Mouse (Mus musculus): ENCODE measurements around the gene Grip1. TPM values are rescaled to one million over a fixed set of nuclear protein-coding genes. Genes with fewer than 3 reads are reported as not detected.
A peak's percentile ranks its signal among the peaks of the same experiment; 100 is the strongest.

Gene Grip1
- 31.2 and 38.1 TPM in 2 replicates for total RNA-seq (2014; rRNA removed)
- polyA plus RNA-seq (2015; fragmentation: Nextera tagmentation; extraction: Ambion mirVana) = 14.3 and 15.1 TPM in 2 replicates

DNA sequence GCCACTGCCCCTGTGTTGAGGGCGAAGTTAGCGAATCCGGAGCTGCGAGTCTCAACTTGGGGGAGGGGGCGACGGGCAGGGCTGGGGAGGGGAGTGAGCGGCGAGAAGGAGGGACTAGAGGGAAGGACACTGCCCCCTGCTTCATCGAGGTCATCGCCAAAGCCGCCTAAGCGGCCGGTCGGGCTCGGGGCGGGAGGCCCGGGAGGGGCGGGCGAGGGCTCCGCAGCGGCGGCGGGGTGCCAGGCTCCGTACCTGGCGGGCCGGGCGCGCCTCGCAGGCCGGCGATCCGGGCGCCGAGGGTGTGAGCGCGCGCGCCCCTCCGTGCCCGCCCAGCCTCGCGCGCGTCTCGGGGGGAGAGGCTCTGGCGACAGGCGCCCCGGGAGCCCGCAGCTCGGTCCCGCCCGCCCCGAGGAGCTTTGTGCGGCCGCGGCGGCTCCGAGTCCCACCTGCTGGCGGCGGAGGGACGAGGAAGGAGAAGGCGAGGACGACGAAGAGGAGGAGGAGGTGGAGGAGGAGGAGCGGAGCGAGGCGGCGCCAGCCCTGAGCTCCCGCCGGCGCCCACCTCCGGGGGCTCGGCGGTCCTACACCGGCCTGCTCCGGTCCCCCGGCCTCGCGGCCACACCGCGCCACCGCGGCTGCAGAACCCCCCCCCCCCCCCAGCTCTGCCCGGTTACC, at the start of gene Grip1:
Grip1 (plus strand) TSS at position 400 of the 675 bp plus-strand sequence.
- H3K9me3 ChIP-seq (ENCODE audit: low read length) = no peaks in the 10 kb centered on the region
- peak within 1 kb of the TSS; percentile 78 for H3K9ac ChIP-seq (replicated peaks; ENCODE audit: low read length)
- no peak for TF ChIP-seq CTCF (IDR thresholded peaks at IDR 0.05; ENCODE audit: low read depth)
- H3K27ac ChIP-seq = peak within 1 kb of the TSS; percentile 79
- ATAC-seq = peak; percentile 89
- no peaks in the 10 kb centered on the region for H3K36me3 ChIP-seq (ENCODE audit: insufficient read depth, low read length)
- peaks cover 9% of the 10 kb centered on the region; the same call in 1 of the 2 replicates for H3K4me1 ChIP-seq (ENCODE audit: insufficient read depth, low read length)
- H3K27me3 ChIP-seq (ENCODE audit: insufficient read depth, low read length) = no peaks in the 10 kb centered on the region
- 5% methylated on average over 47 of the region's 84 CpGs for WGBS
- peak within 1 kb of the TSS; percentile 88 for H3K4me3 ChIP-seq (ENCODE audit: low read length)
- H3K4me2 ChIP-seq (ENCODE audit: low read depth, low read length) = peak within 1 kb of the TSS; percentile 95
- peak; percentile 73 for DNase-seq (ENCODE audit: low spot score)

DNA sequence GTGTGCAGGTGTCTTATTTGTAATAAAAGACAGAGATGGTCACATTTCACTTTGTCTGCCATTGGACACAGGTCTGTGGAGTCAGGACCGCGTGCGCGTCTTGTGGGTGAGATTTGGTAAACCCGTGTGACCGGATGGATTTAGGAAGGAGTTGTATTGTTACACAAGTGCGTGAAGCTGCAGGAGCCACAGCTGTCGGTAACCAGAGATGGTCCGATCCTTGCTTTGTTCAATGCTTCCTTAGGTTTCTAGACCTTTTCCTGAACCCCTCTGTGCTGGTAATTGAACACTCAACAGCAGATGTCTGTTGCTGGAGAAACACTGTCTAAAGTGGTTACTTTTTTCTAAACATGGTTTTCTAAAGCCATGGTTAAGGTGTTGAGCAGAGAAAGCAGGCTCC, 48.5 kb upstream of the Grip1 start:
- Histone ChIP-seq H3K4me3 (ENCODE audit: low read length) (no peak overlapping the region), H3K27ac (no peak overlapping the region), H3K4me2 (ENCODE audit: low read depth, low read length) (no peak overlapping the region), H3K27me3 (ENCODE audit: insufficient read depth, low read length) (no peaks in the 10 kb centered on the region), H3K9me3 (ENCODE audit: low read length) (no peaks in the 10 kb centered on the region), H3K36me3 (ENCODE audit: insufficient read depth, low read length) (no peaks in the 10 kb centered on the region), H3K9ac (replicated peaks; ENCODE audit: low read length) (no peak overlapping the region), H3K4me1 (ENCODE audit: insufficient read depth, low read length) (0 out of 2 replicates have a peak, but pooled peaks cover 3% of the 10 kb centered on the region)
- WGBS = 96% methylated on average over 9 of the region's 9 CpGs
- TF ChIP-seq CTCF (IDR thresholded peaks at IDR 0.05; ENCODE audit: low read depth) = no peak
- DNase-seq (ENCODE audit: low spot score) (no peak), ATAC-seq (no peak)

DNA sequence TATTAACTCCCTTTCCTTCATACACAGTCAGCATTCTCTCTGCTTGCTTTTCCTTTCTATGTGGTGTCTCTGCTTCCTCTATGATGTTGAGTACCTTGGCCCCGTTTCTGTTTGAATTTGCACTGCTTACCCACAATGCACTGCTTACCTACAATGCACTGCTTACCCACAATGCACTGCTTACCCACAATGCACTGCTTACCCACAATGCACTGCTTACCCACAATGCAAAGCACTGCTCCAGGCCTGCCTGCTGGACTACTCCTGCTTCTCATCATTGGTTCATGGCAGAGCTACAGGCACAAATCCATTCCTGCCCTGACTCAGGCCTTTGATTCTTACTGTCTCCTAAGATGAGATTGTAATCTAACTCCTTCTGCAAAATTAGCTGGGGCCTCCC, 48.0 kb upstream of the Grip1 start:
- Histone ChIP-seq H3K4me2 (ENCODE audit: low read depth, low read length) (no peak overlapping the region), H3K9me3 (ENCODE audit: low read length) (no peaks in the 10 kb centered on the region), H3K27me3 (ENCODE audit: insufficient read depth, low read length) (no peaks in the 10 kb centered on the region), H3K27ac (no peak overlapping the region), H3K9ac (replicated peaks; ENCODE audit: low read length) (no peak overlapping the region), H3K4me3 (ENCODE audit: low read length) (no peak overlapping the region), H3K36me3 (ENCODE audit: insufficient read depth, low read length) (no peaks in the 10 kb centered on the region), H3K4me1 (ENCODE audit: insufficient read depth, low read length) (0 out of 2 replicates have a peak, but pooled peaks cover 3% of the 10 kb centered on the region)
- DNase-seq (ENCODE audit: low spot score) (no peak), ATAC-seq (no peak)
- no peak for TF ChIP-seq CTCF (IDR thresholded peaks at IDR 0.05; ENCODE audit: low read depth)
- WGBS = 88% methylated on average over 1 of the region's 1 CpGs

DNA sequence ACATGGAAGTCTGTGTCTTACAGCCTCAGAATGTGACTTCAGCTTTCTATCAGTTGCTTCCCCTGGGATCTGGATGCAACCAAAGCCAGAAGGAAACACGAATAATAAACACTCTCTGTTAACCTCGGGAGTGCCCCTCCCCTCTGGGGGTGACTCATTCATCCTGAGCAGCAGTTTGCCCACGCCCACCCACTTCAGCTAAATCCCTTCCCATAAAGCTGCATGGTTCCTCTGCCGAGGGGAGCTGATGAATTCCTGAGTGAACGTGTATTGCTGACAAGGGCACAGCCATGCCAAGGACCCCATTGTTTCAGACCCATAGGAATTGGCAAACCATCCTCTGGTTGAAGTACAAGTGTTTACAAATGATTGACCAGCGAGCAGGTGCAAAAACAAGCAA, 45.3 kb upstream of the Grip1 start:
- TF ChIP-seq CTCF (IDR thresholded peaks at IDR 0.05; ENCODE audit: low read depth) = no peak
- WGBS = 16% methylated on average over 6 of the region's 6 CpGs
- Histone ChIP-seq H3K4me1 (ENCODE audit: insufficient read depth, low read length) (0 out of 2 replicates have a peak, but pooled peaks cover 3% of the 10 kb centered on the region), H3K27me3 (ENCODE audit: insufficient read depth, low read length) (no peaks in the 10 kb centered on the region), H3K4me3 (ENCODE audit: low read length) (no peak overlapping the region), H3K36me3 (ENCODE audit: insufficient read depth, low read length) (no peaks in the 10 kb centered on the region), H3K9me3 (ENCODE audit: low read length) (no peaks in the 10 kb centered on the region), H3K27ac (no peak overlapping the region), H3K4me2 (ENCODE audit: low read depth, low read length) (no peak overlapping the region), H3K9ac (replicated peaks; ENCODE audit: low read length) (no peak overlapping the region)
- ATAC-seq (0 out of 2 replicates have a peak, but pooled peaks have one; percentile 24), DNase-seq (ENCODE audit: low spot score) (no peak)

DNA sequence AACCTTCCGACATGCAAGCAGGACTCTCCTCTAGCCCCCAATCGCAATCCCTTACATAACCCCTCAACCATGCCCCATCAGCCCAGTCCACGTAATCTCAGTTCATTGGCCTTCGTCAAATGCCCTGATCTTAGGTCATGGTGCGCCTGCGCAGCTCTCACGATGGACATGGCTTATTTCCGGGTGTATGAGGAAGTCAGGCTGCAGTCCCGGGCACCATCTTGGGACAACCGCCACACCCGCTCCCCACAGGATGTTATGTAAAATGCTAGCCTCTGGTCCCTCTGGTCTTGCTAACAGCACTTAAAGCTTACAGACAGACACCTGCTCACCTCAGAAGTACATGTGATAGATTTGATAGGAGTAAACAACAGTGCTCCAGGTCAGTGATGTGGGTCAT, 40.4 kb upstream of the Grip1 start:
- H3K4me2 ChIP-seq (ENCODE audit: low read depth, low read length) = no peak overlapping the region
- WGBS = 97% methylated on average over 11 of the region's 11 CpGs
- H3K4me3 ChIP-seq (ENCODE audit: low read length) = no peak overlapping the region
- 0 out of 2 replicates have a peak, but pooled peaks cover 2% of the 10 kb centered on the region for H3K4me1 ChIP-seq (ENCODE audit: insufficient read depth, low read length)
- no peak for TF ChIP-seq CTCF (IDR thresholded peaks at IDR 0.05; ENCODE audit: low read depth)
- no peak overlapping the region for H3K9ac ChIP-seq (replicated peaks; ENCODE audit: low read length)
- no peak overlapping the region for H3K27ac ChIP-seq
- no peaks in the 10 kb centered on the region for H3K36me3 ChIP-seq (ENCODE audit: insufficient read depth, low read length)
- DNase-seq (ENCODE audit: low spot score) (no peak), ATAC-seq (no peak)
- no peaks in the 10 kb centered on the region for H3K9me3 ChIP-seq (ENCODE audit: low read length)
- no peaks in the 10 kb centered on the region for H3K27me3 ChIP-seq (ENCODE audit: insufficient read depth, low read length)

DNA sequence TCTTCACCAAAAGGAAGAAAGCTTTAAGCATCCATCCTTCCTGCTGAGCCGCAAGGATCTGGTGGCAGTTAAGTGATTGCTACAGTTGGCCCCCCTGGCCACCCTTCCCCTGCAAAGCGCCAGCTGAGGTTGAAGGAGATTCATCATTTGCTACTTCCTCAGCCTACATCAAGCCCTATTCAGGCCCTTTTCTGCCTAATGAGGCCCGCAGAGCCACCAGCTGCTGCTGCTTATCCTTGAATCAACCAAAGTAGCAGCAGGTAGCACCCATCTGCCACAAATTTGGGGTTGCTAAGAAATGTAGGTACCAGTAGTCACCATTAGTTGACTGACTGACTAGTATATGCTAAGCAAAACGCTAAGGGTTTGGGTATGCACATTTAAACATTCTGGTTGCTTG, 38.5 kb upstream of the Grip1 start:
- DNase-seq (ENCODE audit: low spot score) (peak; percentile 64), ATAC-seq (no peak)
- Histone ChIP-seq H3K9ac (replicated peaks; ENCODE audit: low read length) (no peak overlapping the region), H3K4me3 (ENCODE audit: low read length) (no peak overlapping the region), H3K36me3 (ENCODE audit: insufficient read depth, low read length) (no peaks in the 10 kb centered on the region), H3K27me3 (ENCODE audit: insufficient read depth, low read length) (no peaks in the 10 kb centered on the region), H3K27ac (no peak overlapping the region), H3K4me1 (ENCODE audit: insufficient read depth, low read length) (no peaks in the 10 kb centered on the region), H3K9me3 (ENCODE audit: low read length) (no peaks in the 10 kb centered on the region), H3K4me2 (ENCODE audit: low read depth, low read length) (no peak overlapping the region)
- no peak for TF ChIP-seq CTCF (IDR thresholded peaks at IDR 0.05; ENCODE audit: low read depth)
- 56% methylated on average over 4 of the region's 4 CpGs for WGBS

DNA sequence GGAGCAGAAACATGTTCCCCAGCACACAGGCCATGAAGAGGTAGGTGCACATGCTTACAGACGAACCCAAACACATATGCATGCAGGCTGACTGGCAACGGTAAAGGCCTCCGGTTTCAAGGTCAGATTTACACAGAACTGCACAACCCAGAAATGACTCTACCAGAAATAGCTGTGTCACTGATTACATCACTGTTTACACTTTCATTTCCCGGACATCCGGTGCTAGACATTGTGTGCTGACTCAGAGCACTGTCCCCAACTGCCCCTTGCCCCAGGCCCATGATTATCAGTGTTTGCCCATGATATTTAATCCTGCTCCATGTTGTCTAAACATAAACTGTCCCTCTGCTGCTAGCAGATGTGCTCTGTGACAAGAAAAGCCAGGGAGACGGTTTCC, 32.2 kb upstream of the Grip1 start:
- Histone ChIP-seq H3K27ac (no peak overlapping the region), H3K36me3 (ENCODE audit: insufficient read depth, low read length) (no peaks in the 10 kb centered on the region), H3K4me1 (ENCODE audit: insufficient read depth, low read length) (no peaks in the 10 kb centered on the region), H3K9ac (replicated peaks; ENCODE audit: low read length) (no peak overlapping the region), H3K4me3 (ENCODE audit: low read length) (no peak overlapping the region), H3K4me2 (ENCODE audit: low read depth, low read length) (no peak overlapping the region), H3K27me3 (ENCODE audit: insufficient read depth, low read length) (no peaks in the 10 kb centered on the region), H3K9me3 (ENCODE audit: low read length) (no peaks in the 10 kb centered on the region)
- 84% methylated on average over 6 of the region's 6 CpGs for WGBS
- ATAC-seq = no peak
- no peak for DNase-seq (ENCODE audit: low spot score)
- no peak for TF ChIP-seq CTCF (IDR thresholded peaks at IDR 0.05; ENCODE audit: low read depth)

All from hindbrain, postnatal 0 days (tissue).